ENCODE assay signal across 12 mouse cellular contexts in genomic region chr14:76767301-76767700, GRCm38 (mm10).
"Had no signal": no experiment of that assay in that cellular context is flagged by ENCODE, and none has a peak within 500 bp of the region (broad histone marks: within the 10 kb centered on the region; RNA-seq: fewer than 3 reads in every experiment).

No protein-coding gene starts in this region.

- ATAC-seq: intestine, embryonic 16.5 days; liver, embryonic 12.5 days; midbrain, embryonic 13.5 days had no signal

- DNase-seq: kidney, adult 8-10 months; kidney, postnatal 36 days; lung, embryonic 14.5 days; lung, postnatal 14 days; right cerebral cortex, adult 18-20 months; right cerebral cortex, postnatal 25 days had no signal

- H3K4me3 ChIP-seq: limb, embryonic 15.5 days; liver, embryonic 12.5 days; midbrain, embryonic 13.5 days had no signal

- H3K27ac ChIP-seq: kidney, postnatal 0 days; limb, embryonic 15.5 days; liver, embryonic 12.5 days; macrophage; midbrain, embryonic 13.5 days had no signal
